Mouse (Mus musculus): ENCODE measurements around the gene Herpud1.
A peak's percentile ranks its signal among the peaks of the same experiment; 100 is the strongest.

Herpud1 gene

GRCm38 (mm10) chr8:94386214-94387026 lies at the start of gene Herpud1:
Gene Herpud1 (plus strand): TSS chr8:94386438.
- TF ChIP-seq GATA4 (IDR thresholded peaks at IDR 0.05; ENCODE audit: insufficient replicate concordance, low read length): peak; percentile 92; the same call in 1 of the 2 replicates

- TF ChIP-seq GATA4 (IDR thresholded peaks at IDR 0.05; ENCODE audit: insufficient replicate concordance, low read length): no peak
Observed at GRCm38 (mm10) chr8:94337559-94337958, 48.7 kb upstream of the Herpud1 start.

- no peak for TF ChIP-seq GATA4 (IDR thresholded peaks at IDR 0.05; ENCODE audit: insufficient replicate concordance, low read length)
Observed at GRCm38 (mm10) chr8:94340796-94341195, 45.4 kb upstream of the Herpud1 start.

GRCm38 (mm10) chr8:94342691-94343090 lies 43.5 kb upstream of the Herpud1 start:
- TF ChIP-seq GATA4 (IDR thresholded peaks at IDR 0.05; ENCODE audit: insufficient replicate concordance, low read length): no peak

GRCm38 (mm10) chr8:94343290-94343689 lies 42.9 kb upstream of the Herpud1 start:
- no peak for TF ChIP-seq GATA4 (IDR thresholded peaks at IDR 0.05; ENCODE audit: insufficient replicate concordance, low read length)

GRCm38 (mm10) chr8:94343778-94344320 lies 42.4 kb upstream of the Herpud1 start:
- TF ChIP-seq GATA4 (IDR thresholded peaks at IDR 0.05; ENCODE audit: insufficient replicate concordance, low read length): no peak

- TF ChIP-seq GATA4 (IDR thresholded peaks at IDR 0.05; ENCODE audit: insufficient replicate concordance, low read length): no peak
Observed at GRCm38 (mm10) chr8:94345657-94346056, 40.6 kb upstream of the Herpud1 start.

GRCm38 (mm10) chr8:94346264-94346663 lies 40.0 kb upstream of the Herpud1 start:
- TF ChIP-seq GATA4 (IDR thresholded peaks at IDR 0.05; ENCODE audit: insufficient replicate concordance, low read length): no peak

GRCm38 (mm10) chr8:94348425-94348824 lies 37.8 kb upstream of the Herpud1 start:
- no peak for TF ChIP-seq GATA4 (IDR thresholded peaks at IDR 0.05; ENCODE audit: insufficient replicate concordance, low read length)

- no peak for TF ChIP-seq GATA4 (IDR thresholded peaks at IDR 0.05; ENCODE audit: insufficient replicate concordance, low read length)
Observed at GRCm38 (mm10) chr8:94354069-94354531, 32.1 kb upstream of the Herpud1 start.

GRCm38 (mm10) chr8:94354571-94354970 lies 31.7 kb upstream of the Herpud1 start:
- peak; percentile 73; the same call in 1 of the 2 replicates for TF ChIP-seq GATA4 (IDR thresholded peaks at IDR 0.05; ENCODE audit: insufficient replicate concordance, low read length)

GRCm38 (mm10) chr8:94357220-94357619 lies 29.0 kb upstream of the Herpud1 start:
- TF ChIP-seq GATA4 (IDR thresholded peaks at IDR 0.05; ENCODE audit: insufficient replicate concordance, low read length): no peak

GRCm38 (mm10) chr8:94358541-94358940 lies 27.7 kb upstream of the Herpud1 start:
- no peak; the same call in 1 of the 2 replicates for TF ChIP-seq GATA4 (IDR thresholded peaks at IDR 0.05; ENCODE audit: insufficient replicate concordance, low read length)

- TF ChIP-seq GATA4 (IDR thresholded peaks at IDR 0.05; ENCODE audit: insufficient replicate concordance, low read length): no peak
Observed at GRCm38 (mm10) chr8:94361774-94362431, 24.3 kb upstream of the Herpud1 start.

- no peak; the same call in 1 of the 2 replicates for TF ChIP-seq GATA4 (IDR thresholded peaks at IDR 0.05; ENCODE audit: insufficient replicate concordance, low read length)
Observed at GRCm38 (mm10) chr8:94362607-94363239, 23.5 kb upstream of the Herpud1 start.

All from liver, adult (tissue).